Mouse (Mus musculus): ENCODE data around the gene Wdr70. TPM values are rescaled to one million over a fixed set of nuclear protein-coding genes. Genes with fewer than 3 reads are reported as not detected.

The Wdr70 gene
- polyA plus RNA-seq, 1 experiment from 2014 or later = 73.0 TPM

DNA sequence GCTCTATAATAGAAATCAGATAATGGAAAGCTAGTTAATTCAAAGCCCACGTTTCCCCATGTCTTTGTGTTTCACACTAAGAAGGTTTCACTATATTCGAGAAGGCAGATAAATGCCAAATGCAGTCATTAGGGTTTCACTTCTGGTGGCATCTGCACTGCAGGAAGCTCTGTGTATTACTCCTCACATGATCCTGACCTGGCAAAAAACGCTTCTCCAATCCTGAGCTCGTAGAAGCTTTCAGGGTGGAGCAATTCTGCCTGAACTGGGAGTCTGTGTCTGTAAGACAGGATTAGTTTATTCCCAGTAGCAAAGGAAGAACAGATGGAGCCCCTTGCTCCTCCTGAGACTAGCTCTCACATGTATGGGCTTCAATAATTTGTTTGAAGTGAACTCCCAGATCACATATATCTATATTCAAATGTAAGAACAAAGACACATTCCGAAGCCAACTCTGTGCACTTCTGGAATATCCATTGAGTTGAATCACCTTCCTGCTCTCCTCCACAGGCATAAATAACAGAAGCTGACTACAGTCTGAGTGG is 192.4 kb downstream of the Wdr70 start:
- Histone ChIP-seq H3K4me3 (no peak overlapping the region), H3K36me3 (replicated peaks) (peaks cover 9% of the 10 kb centered on the region), H3K27ac (no peak overlapping the region), H3K4me1 (no peaks in the 10 kb centered on the region), H3K9me3 (no peaks in the 10 kb centered on the region), H3K27me3 (ENCODE audit: poor library complexity, severe bottlenecking) (no peaks in the 10 kb centered on the region)
- no peak for DNase-seq (ENCODE audit: extremely low spot score, low spot score)
- 87% methylated on average over 5 of the region's 5 CpGs for WGBS

DNA sequence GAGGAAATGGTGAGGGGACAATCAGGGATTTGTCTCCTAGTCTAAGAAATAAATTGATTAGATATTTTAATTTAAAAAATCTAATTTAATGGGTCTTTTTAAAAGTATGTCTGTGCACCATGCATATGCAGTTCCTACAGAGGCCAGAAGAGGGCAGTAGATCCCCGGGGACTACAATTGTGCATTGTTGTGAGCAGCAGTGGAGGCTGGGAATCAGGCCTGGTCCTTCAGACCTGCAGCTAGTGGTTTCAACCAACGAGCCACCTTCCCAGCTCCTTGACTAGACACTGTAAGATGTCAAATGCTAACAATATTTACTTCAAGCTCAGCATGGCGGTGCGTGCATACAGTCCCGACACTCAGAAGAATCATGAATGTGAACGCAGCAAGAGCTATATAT is 199.7 kb downstream of the Wdr70 start:
- WGBS = 96% methylated on average over 6 of the region's 6 CpGs
- DNase-seq (ENCODE audit: extremely low spot score, low spot score) = no peak
- H3K27ac ChIP-seq = no peak overlapping the region

DNA sequence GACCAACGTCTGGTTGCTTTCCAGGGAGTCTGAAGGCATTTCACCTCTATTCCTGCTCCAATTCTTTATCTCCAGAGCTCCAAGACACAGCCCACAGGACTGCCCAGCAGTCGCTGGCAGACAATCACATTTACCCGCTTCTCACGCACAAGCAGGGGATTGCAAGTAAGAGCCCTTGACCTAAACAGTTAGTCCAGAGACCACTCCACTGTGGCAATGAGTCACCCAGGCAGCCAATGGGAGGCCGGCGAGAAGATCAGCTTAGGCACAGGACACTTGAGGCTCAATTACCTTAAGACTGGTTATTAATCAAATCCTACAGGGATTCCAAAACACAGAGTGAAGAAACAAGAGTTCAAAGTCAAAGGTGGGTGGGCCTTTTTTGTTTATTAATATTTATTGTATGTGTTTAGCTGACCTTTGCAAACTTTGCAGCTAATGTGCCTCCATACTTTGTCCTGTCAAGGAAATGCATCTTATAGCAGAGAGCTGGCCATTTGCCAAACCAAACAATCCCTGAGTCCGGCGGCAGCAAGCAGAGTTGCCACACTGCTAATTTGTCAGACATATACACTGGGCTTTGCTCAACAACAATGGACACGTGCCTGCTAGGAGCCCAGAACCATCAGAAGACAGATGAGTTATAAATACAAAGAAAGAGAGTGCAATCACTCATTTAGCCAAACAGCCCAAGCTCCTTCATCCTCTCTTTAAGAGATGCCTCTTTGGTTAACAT is 207.3 kb downstream of the Wdr70 start:
- Histone ChIP-seq H3K36me3 (replicated peaks) (no peaks in the 10 kb centered on the region), H3K27ac (no peak overlapping the region), H3K27me3 (ENCODE audit: poor library complexity, severe bottlenecking) (peaks cover 5% of the 10 kb centered on the region; the same call in 1 of the 2 replicates), H3K9me3 (no peaks in the 10 kb centered on the region), H3K4me3 (no peak overlapping the region), H3K4me1 (peaks cover 31% of the 10 kb centered on the region)
- no peak for DNase-seq (ENCODE audit: extremely low spot score, low spot score)
- 82% methylated on average over 9 of the region's 9 CpGs for WGBS

More for the DNA sequence above, 199.7 kb downstream of the Wdr70 start:
- Histone ChIP-seq H3K4me1 (peaks cover 3% of the 10 kb centered on the region; the same call in 1 of the 2 replicates), H3K4me3 (no peak overlapping the region), H3K36me3 (replicated peaks) (no peaks in the 10 kb centered on the region), H3K27me3 (ENCODE audit: poor library complexity, severe bottlenecking) (no peaks in the 10 kb centered on the region), H3K9me3 (no peaks in the 10 kb centered on the region; the same call in 1 of the 2 replicates)

GRCm38 (mm10) chr15:7890286-7890685 is 208.7 kb downstream of the Wdr70 start:
- H3K4me3 ChIP-seq = no peak overlapping the region
- peaks cover 7% of the 10 kb centered on the region; the same call in 1 of the 2 replicates for H3K27me3 ChIP-seq (ENCODE audit: poor library complexity, severe bottlenecking)
- H3K27ac ChIP-seq = no peak overlapping the region
- no peaks in the 10 kb centered on the region for H3K9me3 ChIP-seq
- 84% methylated on average over 5 of the region's 5 CpGs for WGBS
- peaks cover 31% of the 10 kb centered on the region for H3K4me1 ChIP-seq
- H3K36me3 ChIP-seq (replicated peaks) = 0 out of 2 replicates have a peak, but pooled peaks cover 2% of the 10 kb centered on the region
- DNase-seq (ENCODE audit: extremely low spot score, low spot score) = no peak

DNA sequence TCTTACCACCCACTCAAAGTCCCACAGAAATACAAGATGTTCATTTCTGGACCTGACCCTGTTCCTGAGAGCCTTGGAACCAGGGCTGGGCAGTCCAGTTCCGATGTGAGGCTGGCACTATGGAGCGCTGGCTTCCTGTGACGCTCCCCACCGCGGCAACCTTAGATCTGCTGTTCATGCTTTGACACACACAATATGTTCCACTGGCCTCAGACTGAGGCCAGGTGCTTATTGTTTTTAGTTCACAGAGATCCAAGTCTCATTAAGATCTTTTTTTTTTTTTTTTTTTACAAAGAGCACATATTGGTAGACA is 209.7 kb downstream of the Wdr70 start:
- DNase-seq (ENCODE audit: extremely low spot score, low spot score) = no peak
- no peaks in the 10 kb centered on the region for H3K9me3 ChIP-seq
- WGBS = 73% methylated on average over 5 of the region's 5 CpGs
- peaks cover 3% of the 10 kb centered on the region; the same call in 1 of the 2 replicates for H3K36me3 ChIP-seq (replicated peaks)
- H3K4me1 ChIP-seq = peaks cover 36% of the 10 kb centered on the region
- no peak overlapping the region for H3K4me3 ChIP-seq
- no peak overlapping the region for H3K27ac ChIP-seq
- peaks cover 7% of the 10 kb centered on the region; the same call in 1 of the 2 replicates for H3K27me3 ChIP-seq (ENCODE audit: poor library complexity, severe bottlenecking)

- no peak for DNase-seq (ENCODE audit: extremely low spot score, low spot score)
- peaks cover 8% of the 10 kb centered on the region for H3K36me3 ChIP-seq (replicated peaks)
- H3K9me3 ChIP-seq = no peaks in the 10 kb centered on the region
- H3K27ac ChIP-seq = no peak overlapping the region
- WGBS = 52% methylated on average over 8 of the region's 8 CpGs
- peaks cover 36% of the 10 kb centered on the region for H3K4me1 ChIP-seq
- peaks cover 7% of the 10 kb centered on the region; the same call in 1 of the 2 replicates for H3K27me3 ChIP-seq (ENCODE audit: poor library complexity, severe bottlenecking)
- no peak overlapping the region for H3K4me3 ChIP-seq
These were observed 210.2 kb downstream of the Wdr70 start for GRCm38 (mm10) chr15:7888617-7889361.

DNA sequence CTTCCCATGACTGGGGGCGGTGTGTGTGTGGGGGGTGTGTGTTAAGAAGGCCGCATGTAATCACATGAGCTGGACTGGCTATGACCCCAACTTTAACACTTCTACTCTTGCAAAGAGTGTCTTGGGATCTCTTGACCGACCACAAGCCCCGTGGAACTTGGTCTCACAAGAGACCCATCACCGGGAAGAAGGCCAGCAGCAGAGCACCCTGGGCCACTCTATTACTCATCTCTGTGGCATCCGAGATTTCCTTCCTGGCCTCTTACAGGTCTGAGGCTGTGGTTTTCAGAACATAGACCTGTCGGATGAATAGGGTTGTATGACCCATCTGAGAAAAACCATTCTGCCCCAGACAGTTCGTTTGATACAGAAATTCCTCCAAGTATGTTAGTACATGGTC is 212.4 kb downstream of the Wdr70 start:
- Histone ChIP-seq H3K9me3 (no peaks in the 10 kb centered on the region), H3K27me3 (ENCODE audit: poor library complexity, severe bottlenecking) (peaks cover 7% of the 10 kb centered on the region; the same call in 1 of the 2 replicates), H3K36me3 (replicated peaks) (peaks cover 25% of the 10 kb centered on the region), H3K27ac (no peak overlapping the region), H3K4me1 (peaks cover 36% of the 10 kb centered on the region), H3K4me3 (no peak overlapping the region)
- 88% methylated on average over 8 of the region's 8 CpGs for WGBS
- DNase-seq (ENCODE audit: extremely low spot score, low spot score) = no peak

DNA sequence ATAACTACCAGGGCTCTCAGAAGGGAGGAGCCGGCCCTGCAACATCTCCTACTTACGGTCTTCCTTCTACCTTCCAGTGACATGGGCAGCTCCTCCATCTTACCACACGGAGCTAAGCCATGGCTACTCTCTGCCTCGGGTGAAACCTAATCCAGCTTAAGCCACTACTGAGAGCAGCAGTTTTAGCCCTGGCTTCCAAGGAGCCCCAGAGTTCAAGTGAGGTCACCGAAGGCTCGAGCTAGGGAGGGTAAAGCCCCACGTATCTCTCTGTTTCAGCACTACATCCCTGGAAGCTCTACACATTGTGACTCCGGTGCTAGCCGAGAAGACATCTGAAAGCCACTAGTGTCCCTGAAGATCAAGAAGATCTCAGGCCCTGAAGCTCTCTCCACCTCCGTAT is 213.9 kb downstream of the Wdr70 start:
- Histone ChIP-seq H3K9me3 (no peaks in the 10 kb centered on the region), H3K4me1 (peaks cover 25% of the 10 kb centered on the region), H3K27me3 (ENCODE audit: poor library complexity, severe bottlenecking) (peaks cover 7% of the 10 kb centered on the region; the same call in 1 of the 2 replicates), H3K36me3 (replicated peaks) (peaks cover 28% of the 10 kb centered on the region), H3K27ac (no peak overlapping the region), H3K4me3 (no peak overlapping the region)
- WGBS = 53% methylated on average over 10 of the region's 10 CpGs
- no peak for DNase-seq (ENCODE audit: extremely low spot score, low spot score)

DNA sequence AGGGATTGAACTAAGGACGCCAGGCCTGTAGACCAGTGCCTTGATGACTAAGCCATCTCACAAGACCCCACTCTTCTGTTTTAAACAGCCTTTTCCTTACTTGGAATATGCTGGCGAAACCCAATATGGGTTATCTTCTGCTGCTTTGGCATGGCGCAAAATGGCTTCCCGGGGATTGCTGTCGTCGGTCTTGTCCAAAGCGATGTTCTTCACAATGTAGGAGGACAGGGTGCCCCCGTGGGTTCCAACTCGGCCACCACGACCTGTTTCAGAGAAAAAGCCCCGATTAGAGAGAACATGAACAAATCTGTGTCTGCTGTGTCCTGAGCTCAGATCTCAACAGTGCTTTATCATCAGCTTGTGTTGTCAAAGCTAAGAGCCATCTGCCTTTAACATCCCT is 214.8 kb downstream of the Wdr70 start:
- Histone ChIP-seq H3K4me1 (peaks cover 16% of the 10 kb centered on the region), H3K27me3 (ENCODE audit: poor library complexity, severe bottlenecking) (peaks cover 7% of the 10 kb centered on the region; the same call in 1 of the 2 replicates), H3K27ac (no peak overlapping the region), H3K4me3 (no peak overlapping the region), H3K9me3 (no peaks in the 10 kb centered on the region), H3K36me3 (replicated peaks) (peaks cover 28% of the 10 kb centered on the region)
- 95% methylated on average over 11 of the region's 11 CpGs for WGBS
- no peak for DNase-seq (ENCODE audit: extremely low spot score, low spot score)

DNA sequence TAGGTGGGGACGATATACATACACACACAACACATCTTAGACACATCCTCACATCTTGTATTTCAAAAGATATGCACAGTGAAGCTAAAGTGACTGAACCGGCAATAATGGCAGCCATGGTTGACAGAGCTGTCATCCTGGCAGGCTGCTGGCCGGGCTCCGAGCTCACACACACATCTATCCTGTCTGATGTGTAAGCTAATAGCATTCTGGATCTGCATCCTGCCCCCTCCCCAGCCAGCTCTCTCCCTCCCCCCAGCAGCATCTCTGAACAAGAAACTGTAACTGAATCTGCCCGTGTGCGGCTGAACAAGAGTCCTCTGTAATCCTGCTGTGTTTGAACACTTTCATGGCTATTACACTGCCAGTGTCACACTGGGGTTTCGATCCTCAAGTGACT is 219.1 kb downstream of the Wdr70 start:
- Histone ChIP-seq H3K27me3 (ENCODE audit: poor library complexity, severe bottlenecking) (no peaks in the 10 kb centered on the region), H3K4me1 (peaks cover 12% of the 10 kb centered on the region), H3K4me3 (no peak overlapping the region), H3K36me3 (replicated peaks) (peaks cover 26% of the 10 kb centered on the region), H3K27ac (no peak overlapping the region), H3K9me3 (no peaks in the 10 kb centered on the region)
- DNase-seq (ENCODE audit: extremely low spot score, low spot score) = no peak
- 72% methylated on average over 7 of the region's 7 CpGs for WGBS

GRCm38 (mm10) chr15:7878861-7879260 is 220.1 kb downstream of the Wdr70 start:
- Histone ChIP-seq H3K36me3 (replicated peaks) (peaks cover 21% of the 10 kb centered on the region), H3K4me1 (peaks cover 11% of the 10 kb centered on the region), H3K27me3 (ENCODE audit: poor library complexity, severe bottlenecking) (no peaks in the 10 kb centered on the region), H3K27ac (no peak overlapping the region), H3K4me3 (no peak overlapping the region), H3K9me3 (no peaks in the 10 kb centered on the region)
- no peak for DNase-seq (ENCODE audit: extremely low spot score, low spot score)
- WGBS = 90% methylated on average over 10 of the region's 10 CpGs

DNA sequence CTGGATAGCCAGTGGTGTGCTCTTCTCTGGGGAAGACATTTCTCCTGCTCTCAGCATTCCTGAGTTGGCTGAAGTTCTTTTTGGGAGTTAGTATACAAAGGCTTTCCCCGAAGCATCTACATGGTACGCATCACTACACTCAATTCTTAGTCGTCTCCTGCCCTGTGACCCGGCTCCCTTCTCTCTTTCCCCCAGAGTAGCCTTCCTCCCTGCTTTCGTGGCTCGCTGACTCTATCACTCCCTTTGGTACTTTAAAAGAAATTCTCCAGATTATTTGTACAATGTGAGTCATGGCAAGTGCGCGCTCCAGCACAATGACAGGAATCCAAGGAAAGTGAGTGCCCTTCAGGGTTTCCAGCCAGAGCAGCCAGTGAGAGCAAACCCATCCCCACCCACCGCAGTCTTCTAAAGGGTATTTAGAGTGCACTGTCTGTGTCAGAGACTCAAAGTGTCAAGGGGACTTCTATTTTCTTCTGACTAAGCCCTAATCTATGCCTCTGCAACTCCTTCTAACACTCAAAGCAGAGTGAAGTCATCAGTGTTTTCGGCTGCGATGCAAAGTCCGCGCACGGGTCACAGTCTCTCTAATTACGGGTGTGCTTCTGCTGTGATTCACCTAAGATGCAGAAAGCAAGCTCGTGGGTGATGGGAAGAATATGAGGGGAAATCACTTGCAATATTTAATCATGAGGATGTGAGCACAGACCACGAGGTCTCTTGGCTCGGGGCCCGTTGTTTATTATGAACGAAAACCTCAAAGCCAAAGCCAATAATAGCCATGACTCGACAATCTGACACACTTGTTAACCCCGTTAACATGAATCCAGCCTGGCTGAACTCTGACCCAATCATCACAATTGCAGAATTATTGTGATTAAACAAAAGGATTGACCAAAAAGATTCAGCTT is 221.2 kb downstream of the Wdr70 start:
- Histone ChIP-seq H3K4me3 (no peak overlapping the region), H3K4me1 (peaks cover 11% of the 10 kb centered on the region), H3K36me3 (replicated peaks) (peaks cover 11% of the 10 kb centered on the region), H3K27ac (no peak overlapping the region), H3K27me3 (ENCODE audit: poor library complexity, severe bottlenecking) (no peaks in the 10 kb centered on the region), H3K9me3 (no peaks in the 10 kb centered on the region)
- no peak for DNase-seq (ENCODE audit: extremely low spot score, low spot score)
- 61% methylated on average over 22 of the region's 22 CpGs for WGBS

Data from forebrain, embryonic 10.5 days (tissue).